Mouse (Mus musculus) T-cell, adult 2 months (primary cell): ENCODE measurements around the gene Col1a1.
"Not testable (repeated sequence)": the region's sequence is repeated elsewhere in the genome, so short reads cannot be mapped to it uniquely, and the experiment has no call there.

Experiments
- DNase-seq: peaks from one replicate; pipeline ENCODE4 v3.0.0; 2022; ENCODE audit warnings: low spot score

Col1a1 gene

GRCm38 (mm10) chr11:94938296-94938695 is 2.3 kb downstream of the Col1a1 start:
- DNase-seq = no peak

- peak; percentile 47 for DNase-seq
Measured at GRCm38 (mm10) chr11:94939280-94939679, 3.3 kb downstream of the Col1a1 start.

- DNase-seq = no peak
Measured at GRCm38 (mm10) chr11:94941121-94941520, 5.1 kb downstream of the Col1a1 start.

- DNase-seq = no peak
Measured at GRCm38 (mm10) chr11:94941776-94942175, 5.8 kb downstream of the Col1a1 start.

GRCm38 (mm10) chr11:94942282-94943023 is 6.4 kb downstream of the Col1a1 start:
- peak; percentile 45 for DNase-seq

GRCm38 (mm10) chr11:94943054-94943453 is 7.0 kb downstream of the Col1a1 start:
- no peak for DNase-seq

GRCm38 (mm10) chr11:94944295-94944694 is 8.3 kb downstream of the Col1a1 start:
- no peak for DNase-seq

- no peak for DNase-seq
Measured at GRCm38 (mm10) chr11:94945236-94945635, 9.2 kb downstream of the Col1a1 start.

GRCm38 (mm10) chr11:94952169-94952568 is 16.1 kb downstream of the Col1a1 start:
- no peak for DNase-seq

- DNase-seq = no peak
Measured at GRCm38 (mm10) chr11:94955103-94955502, 19.1 kb downstream of the Col1a1 start.

- DNase-seq = no peak
Measured at GRCm38 (mm10) chr11:94957693-94958064, 21.7 kb downstream of the Col1a1 start.

- no peak for DNase-seq
Measured at GRCm38 (mm10) chr11:94958065-94958858, 22.2 kb downstream of the Col1a1 start.

- no peak for DNase-seq
Measured at GRCm38 (mm10) chr11:94962534-94963101, 26.6 kb downstream of the Col1a1 start.

GRCm38 (mm10) chr11:94967419-94967818 is 31.4 kb downstream of the Col1a1 start, which contains the start of gene Hils1:
Gene Hils1, plus strand, starts transcription at chr11:94967593.
- DNase-seq = no peak

GRCm38 (mm10) chr11:94968187-94968586 is 32.2 kb downstream of the Col1a1 start:
- no peak for DNase-seq

GRCm38 (mm10) chr11:94969709-94970108 is 33.7 kb downstream of the Col1a1 start:
- DNase-seq = not testable (repeated sequence)

- peak; percentile 48 for DNase-seq
Measured at GRCm38 (mm10) chr11:94970210-94970943, 34.4 kb downstream of the Col1a1 start.

GRCm38 (mm10) chr11:94971895-94972615 is 36.0 kb downstream of the Col1a1 start:
- DNase-seq = no peak

GRCm38 (mm10) chr11:94972887-94973286 is 36.9 kb downstream of the Col1a1 start:
- DNase-seq = no peak

- no peak for DNase-seq
Measured at GRCm38 (mm10) chr11:94973313-94973712, 37.3 kb downstream of the Col1a1 start.

- no peak for DNase-seq
Measured at GRCm38 (mm10) chr11:94974951-94975350, 38.9 kb downstream of the Col1a1 start.

- DNase-seq = no peak
Measured at GRCm38 (mm10) chr11:94976199-94976598, 40.2 kb downstream of the Col1a1 start, which contains the start of gene Sgca. Gene Sgca, minus strand, starts transcription at chr11:94976327.
